Mouse (Mus musculus) limb, embryonic 14.5 days (tissue): ENCODE data around the gene Nudt10. TPM values are rescaled to one million over a fixed set of nuclear protein-coding genes. Genes with fewer than 3 reads are reported as not detected.
"Not testable (repeated sequence)": the region's sequence is repeated elsewhere in the genome, so short reads cannot be mapped to it uniquely, and the experiment has no call there.

Source experiments
- ATAC-seq: fragments of 200-750 bp; cut with Nextera tagmentation; 2 replicates; pipeline ENCODE4 v1.8.0; 2017; ENCODE audit warnings: low read depth, moderate number of reproducible peaks, moderate TSS enrichment; ENCODE audit not compliant: low FRiP score
- DNase-seq: peaks from one replicate; pipeline ENCODE4 v3.0.0-alpha.2; 2015; ENCODE audit warnings: low spot score
- H3K27ac ChIP-seq: fragments of 300-500 bp; sonication (generic); replicated peaks from 2 replicates; pipeline ENCODE4 v1.5.1; 2014; ENCODE audit warnings: low read depth, mild to moderate bottlenecking, low read length, moderate library complexity, mixed read lengths
- H3K27me3 ChIP-seq: fragments of 300-500 bp; sonication (generic); 2 replicates; pipeline ENCODE4 v1.6.1; 2014; ENCODE audit warnings: low read length, mixed read lengths; ENCODE audit not compliant: control insufficient read depth, insufficient read depth
- H3K36me3 ChIP-seq: fragments of 300-500 bp; sonication (generic); 2 replicates; pipeline ENCODE4 v1.6.1; 2014; ENCODE audit warnings: mild to moderate bottlenecking, low read length, moderate library complexity, mixed read lengths; ENCODE audit not compliant: control insufficient read depth, insufficient read depth
- H3K4me1 ChIP-seq: fragments of 300-500 bp; sonication (generic); 2 replicates; pipeline ENCODE4 v1.6.1; 2014; ENCODE audit warnings: antibody characterized with exemption, low read length, mixed read lengths; ENCODE audit not compliant: control insufficient read depth, insufficient read depth
- H3K4me2 ChIP-seq: fragments of 300-500 bp; sonication (generic); replicated peaks from 2 replicates; pipeline ENCODE4 v1.6.1; 2014; ENCODE audit warnings: low read depth, mild to moderate bottlenecking, low read length, moderate library complexity; ENCODE audit not compliant: severe bottlenecking
- H3K4me3 ChIP-seq: fragments of 300-500 bp; sonication (generic); replicated peaks from 2 replicates; pipeline ENCODE4 v1.5.1; 2014; ENCODE audit warnings: low read length
- H3K9ac ChIP-seq: fragments of 300-500 bp; sonication (generic); 2 replicates; pipeline ENCODE4 v1.6.1; 2014; ENCODE audit warnings: mild to moderate bottlenecking, low read depth, low read length, moderate library complexity; ENCODE audit not compliant: severe bottlenecking
- H3K9me3 ChIP-seq: fragments of 300-500 bp; sonication (generic); 2 replicates; pipeline ENCODE4 v1.6.1; 2016; ENCODE audit warnings: low read length; ENCODE audit not compliant: control insufficient read depth
- POLR2A ChIP-seq: fragments of 200-500 bp; IDR thresholded peaks from 2 replicates; pipeline ENCODE4 v1.8.0; 2012; ENCODE audit warnings: inconsistent platforms, mild to moderate bottlenecking, moderate library complexity, borderline replicate concordance; ENCODE audit not compliant: insufficient read depth, insufficient read length; ENCODE audit errors: extremely low read depth
- WGBS: fragments of 180-500 bp; shearing (Covaris S2); extraction: QIAGEN DNeasy Blood & Tissue Kit; methylation state at CpG from one replicate; pipeline ENCODE4 v1.1.7; 2014; 5-methylcytosine and 5-hydroxymethylcytosine counted together
- polyA plus RNA-seq, 2 experiments: library from polyadenylated mRNA; depleted of rRNA in 1 of 2; stranded (reverse) in 1 of 2; unstranded in 1 of 2; fragments of >200 nt; fragmentation: Nextera tagmentation in 1 of 2; extraction: Ambion mirVana in 1 of 2; gene quantifications; 2 replicates each; pipeline versions ENCODE4 v1.2.1 to v1.2.3; 2012 to 2014

The Nudt10 gene
- polyA plus RNA-seq (2012; rRNA removed) = 3.6 and 4.3 TPM in 2 replicates
- polyA plus RNA-seq (2014; fragmentation: Nextera tagmentation; extraction: Ambion mirVana) = 4.7 and 5.8 TPM in 2 replicates

- H3K4me1 ChIP-seq, H3K9me3 ChIP-seq, H3K36me3 ChIP-seq, H3K27me3 ChIP-seq, H3K9ac ChIP-seq, DNase-seq, H3K27ac ChIP-seq: not testable (repeated sequence)
- peak within 1 kb of the TSS; percentile 36 for H3K4me2 ChIP-seq
- WGBS = 10% methylated on average over 2 of the region's 116 CpGs
- ATAC-seq = peak; percentile 89
- peak within 1 kb of the TSS; percentile 26 for H3K4me3 ChIP-seq
These were observed at the start of gene Nudt10 for GRCm38 (mm10) chrX:6172823-6173640. Nudt10 (minus strand) TSS chrX:6173015.

DNA sequence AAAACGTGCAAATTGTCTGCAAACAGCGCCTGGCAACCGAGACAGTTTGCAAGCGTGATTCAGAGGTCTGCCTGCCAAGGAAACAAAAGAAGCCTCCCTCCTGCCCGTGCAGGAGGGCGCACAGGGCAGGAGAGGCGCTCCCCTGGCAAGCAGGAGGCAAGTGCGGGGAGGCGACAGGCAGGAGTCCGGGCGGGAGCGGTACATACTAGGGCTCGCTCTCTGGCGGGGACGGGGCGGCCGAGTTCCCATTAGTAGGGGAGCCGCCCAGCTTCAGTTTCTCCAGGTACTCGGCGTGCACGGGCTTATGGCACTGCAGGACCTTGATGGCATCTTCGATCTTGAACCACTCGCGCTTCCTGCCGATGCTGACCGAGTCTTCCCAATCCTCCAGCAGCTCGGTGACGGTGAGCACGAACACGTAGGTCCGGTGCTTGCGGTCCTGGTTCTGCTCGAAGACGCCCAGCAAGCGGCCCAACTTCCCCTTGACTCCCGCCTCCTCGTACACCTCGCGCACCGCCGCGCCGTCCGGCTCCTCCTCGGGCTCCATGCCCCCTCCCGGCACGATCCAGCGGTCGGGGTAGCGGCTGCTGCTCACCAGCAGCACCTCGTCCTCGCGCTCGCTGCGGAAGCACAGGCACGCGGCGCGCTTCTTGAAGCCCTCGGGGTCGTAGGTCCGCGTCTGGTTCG, 536 bp downstream of the Nudt10 start:
- peak overlapping the region; percentile 26 for H3K4me3 ChIP-seq
- not testable (repeated sequence) for DNase-seq

GRCm38 (mm10) chrX:6171718-6172117, 1.1 kb downstream of the Nudt10 start:
- 9% methylated on average over 11 of the region's 12 CpGs for WGBS
- no peaks in the 10 kb centered on the region for H3K9me3 ChIP-seq
- ATAC-seq (no peak), DNase-seq (no peak)
- TF ChIP-seq POLR2A = no peak
- no peaks in the 10 kb centered on the region for H3K36me3 ChIP-seq
- H3K27ac ChIP-seq = no peak overlapping the region
- peak overlapping the region; percentile 36 for H3K4me2 ChIP-seq
- peak overlapping the region; percentile 26 for H3K4me3 ChIP-seq
- no peaks in the 10 kb centered on the region for H3K27me3 ChIP-seq
- H3K4me1 ChIP-seq = no peaks in the 10 kb centered on the region
- H3K9ac ChIP-seq = no peak overlapping the region

More for the DNA sequence above, 536 bp downstream of the Nudt10 start:
- peak overlapping the region; percentile 36; the same call in 1 of the 2 replicates for H3K4me2 ChIP-seq
- H3K27ac ChIP-seq, H3K9ac ChIP-seq, H3K27me3 ChIP-seq, H3K4me1 ChIP-seq, H3K36me3 ChIP-seq, H3K9me3 ChIP-seq: not testable (repeated sequence)
- peak; percentile 74 for ATAC-seq
- WGBS = 32% methylated on average over 5 of the region's 64 CpGs

Other genes with a start within 250 kb of the Nudt10 start
- gene Nudt11, start 125.6 kb downstream of the Nudt10 start, polyA plus RNA-seq (2012; rRNA removed) = 4.8 and 6.2 TPM in 2 replicates
- 5.1 and 5.7 TPM in 2 replicates for gene Nudt11, start 125.6 kb downstream of the Nudt10 start, polyA plus RNA-seq (2014; fragmentation: Nextera tagmentation; extraction: Ambion mirVana)
- not detected in 2 replicates for gene AU022751, start 89.6 kb downstream of the Nudt10 start, polyA plus RNA-seq (2012; rRNA removed)
- not detected in 2 replicates for gene AU022751, start 89.6 kb downstream of the Nudt10 start, polyA plus RNA-seq (2014; fragmentation: Nextera tagmentation; extraction: Ambion mirVana)
- gene Bmp15, start 147.7 kb upstream of the Nudt10 start, polyA plus RNA-seq (2012; rRNA removed) = 0.28 and 0.32 TPM in 2 replicates
- gene Bmp15, start 147.7 kb upstream of the Nudt10 start, polyA plus RNA-seq (2014; fragmentation: Nextera tagmentation; extraction: Ambion mirVana) = 0.36 and 0.46 TPM in 2 replicates
- gene Shroom4, start 226.8 kb upstream of the Nudt10 start, polyA plus RNA-seq (2012; rRNA removed) = 6.8 and 8.1 TPM in 2 replicates
- gene Shroom4, start 226.8 kb upstream of the Nudt10 start, polyA plus RNA-seq (2014; fragmentation: Nextera tagmentation; extraction: Ambion mirVana) = 7.3 and 10.1 TPM in 2 replicates